Mouse (Mus musculus) neural tube, embryonic 13.5 days (tissue): Measurements from ENCODE around the gene Ern1. TPM values are rescaled to one million over a fixed set of nuclear protein-coding genes. Genes with fewer than 3 reads are reported as not detected.

Source experiments
- polyA plus RNA-seq: library from polyadenylated mRNA; unstranded; fragments of >200 nt; fragmentation: Nextera tagmentation; extraction: Ambion mirVana; gene quantifications from 2 replicates; pipeline ENCODE4 v1.2.1, GENCODE M21; 2015

Ern1 gene
- polyA plus RNA-seq, 1 experiment from 2014 or later: 5.7 TPM

Other genes with a start within 250 kb of the Ern1 start
- 35.3 and 42.4 TPM in 2 replicates for gene Ftsj3, start 231.8 kb downstream of the Ern1 start, polyA plus RNA-seq
- gene Psmc5, start 231.7 kb downstream of the Ern1 start, polyA plus RNA-seq: 360 and 361 TPM in 2 replicates
- 21.8 and 24.3 TPM in 2 replicates for gene Smarcd2, start 214.9 kb downstream of the Ern1 start, polyA plus RNA-seq
- gene Tcam1, start 211.2 kb downstream of the Ern1 start, polyA plus RNA-seq: 0.06 and 0.12 TPM in 2 replicates
- gene Gh, start 186.0 kb downstream of the Ern1 start, polyA plus RNA-seq: not detected in 2 replicates
- 0.99 and 1.6 TPM in 2 replicates for gene Cd79b, start 173.1 kb downstream of the Ern1 start, polyA plus RNA-seq
- 0.10 TPM in 1 of 2 replicates, not detected in the other for gene Scn4a, start 134.6 kb downstream of the Ern1 start, polyA plus RNA-seq
- gene Prr29, start 122.4 kb downstream of the Ern1 start, polyA plus RNA-seq: not detected in 2 replicates
- gene Icam2, start 99.8 kb downstream of the Ern1 start, polyA plus RNA-seq: 18.3 and 19.3 TPM in 2 replicates
- 24.0 and 27.3 TPM in 2 replicates for gene Tex2, start 125.6 kb upstream of the Ern1 start, polyA plus RNA-seq